8 mouse cellular contexts compared by ENCODE assay signal in the genomic region with DNA sequence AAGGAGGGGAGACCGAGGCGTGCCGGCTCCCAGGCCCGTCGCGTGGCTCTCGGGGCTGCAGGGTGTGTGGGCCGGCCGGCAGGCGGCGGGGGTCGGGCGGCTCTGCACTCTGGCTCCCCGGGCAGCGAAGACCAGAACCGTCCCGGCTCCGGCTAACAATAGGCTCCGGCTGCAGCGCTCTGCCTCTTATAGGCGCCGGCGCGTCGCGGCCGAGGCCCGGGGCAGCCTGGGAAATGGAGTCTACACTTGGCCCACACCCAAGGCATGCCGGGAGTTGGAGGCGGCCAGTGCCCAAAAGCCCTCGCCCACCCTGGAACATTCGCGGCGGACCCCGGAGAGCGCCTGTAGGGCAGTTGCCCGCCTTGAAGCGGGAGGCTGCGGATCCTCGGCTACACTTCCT. TPM values are rescaled to one million over a fixed set of nuclear protein-coding genes. Genes with fewer than 3 reads are reported as not detected.
A peak's percentile ranks its signal among the peaks of the same experiment; 100 is the strongest.
DNase-seq lines count a peak whose midpoint lies in the region; TF ChIP-seq lines count a peak whose summit lies in the region.

Gene Csrnp2 (minus strand): TSS at position 387 of the 400 bp plus-strand sequence.

- intact Hi-C loops in gastrocnemius, adult 2 months (cut with DNase I), result no loop called here

- no peaks in the 10 kb centered on the region for H3K36me3 ChIP-seq in megakaryocyte, embryonic 14.5 days (replicated peaks; ENCODE audit: low read length)

- H3K27me3 ChIP-seq in megakaryocyte, embryonic 14.5 days (replicated peaks), result peaks cover 30% of the 10 kb centered on the region

- H3K27ac ChIP-seq in gastrocnemius, adult 2 months, result peak within 1 kb of the TSS; percentile 97

- peak within 1 kb of the TSS; percentile 97 for H3K4me3 ChIP-seq in gastrocnemius, adult 2 months
- peak within 1 kb of the TSS; percentile 96 for H3K4me3 ChIP-seq in megakaryocyte, embryonic 14.5 days (replicated peaks)

- peaks cover 9% of the 10 kb centered on the region for H3K9me3 ChIP-seq in megakaryocyte, embryonic 14.5 days

- DNase-seq in WW6 (ENCODE audit: low read depth, low spot score), result peak; percentile 88
- DNase-seq in cerebellum, postnatal 4 days (ENCODE audit: low spot score in 2 of 2), result peak; percentile 94 to 98
- DNase-seq in gastrocnemius, adult 2 months, result peak; percentile 95
- DNase-seq in hindlimb bud, embryonic 11.5 days (ENCODE audit: extremely low spot score, low read depth, low spot score), result peak; percentile 44
- DNase-seq in left cerebral cortex, adult 8-10 months (ENCODE audit: low spot score in 2 of 2), result peak; percentile 88 to 90
- peak; percentile 97 to 98 for DNase-seq in right cerebral cortex, postnatal 10 days (ENCODE audit: low spot score in 2 of 2)
- peak; percentile 84 for DNase-seq in urinary bladder, postnatal 25 days (ENCODE audit: low spot score)

- H3K4me1 ChIP-seq in megakaryocyte, embryonic 14.5 days, result peaks cover 33% of the 10 kb centered on the region

- TF ChIP-seq CTCF in gastrocnemius, adult 2 months (IDR thresholded peaks at IDR 0.05), result peak; percentile 29; the same call in 1 of the 2 replicates

RNA-seq across cellular contexts. Expression of gene Csrnp2, which starts in this region (rescaled TPM):
- 1 to 10 TPM; 2.8 to 3.0 TPM for total RNA-seq in gastrocnemius, adult 2 months (2021)
- 10 to 100 TPM; 29.1 to 31.5 (median 31.2) TPM for total RNA-seq in left cerebral cortex, adult 8-10 months (2022)
- polyA plus RNA-seq in megakaryocyte, embryonic 14.5 days (2012; ENCODE audit: insufficient read depth, low replicate concordance), result 0.46 TPM in 1 of 2 replicates, not detected in the other

Comparison
In these comparisons a context has a peak if more than half of its experiments do, and no peak if none do; other contexts are left out.
1. Peak in every context shown above with its lines: DNase-seq, H3K4me3 ChIP-seq and H3K27ac ChIP-seq.
2. RNA of gene Csrnp2 (total RNA-seq): 29.1 to 31.5 TPM in left cerebral cortex, adult 8-10 months; 2.8 to 3.0 TPM in gastrocnemius, adult 2 months; every median in the first group is over 4 times any median in the second.
3. DNase-seq: peak in every context shown above with its lines; median percentile 98 in right cerebral cortex, postnatal 10 days; 96 in cerebellum, postnatal 4 days; 95 in gastrocnemius, adult 2 months; 89 in left cerebral cortex, adult 8-10 months; 88 in WW6; 84 in urinary bladder, postnatal 25 days; 44 in hindlimb bud, embryonic 11.5 days.